In the genomic region with DNA sequence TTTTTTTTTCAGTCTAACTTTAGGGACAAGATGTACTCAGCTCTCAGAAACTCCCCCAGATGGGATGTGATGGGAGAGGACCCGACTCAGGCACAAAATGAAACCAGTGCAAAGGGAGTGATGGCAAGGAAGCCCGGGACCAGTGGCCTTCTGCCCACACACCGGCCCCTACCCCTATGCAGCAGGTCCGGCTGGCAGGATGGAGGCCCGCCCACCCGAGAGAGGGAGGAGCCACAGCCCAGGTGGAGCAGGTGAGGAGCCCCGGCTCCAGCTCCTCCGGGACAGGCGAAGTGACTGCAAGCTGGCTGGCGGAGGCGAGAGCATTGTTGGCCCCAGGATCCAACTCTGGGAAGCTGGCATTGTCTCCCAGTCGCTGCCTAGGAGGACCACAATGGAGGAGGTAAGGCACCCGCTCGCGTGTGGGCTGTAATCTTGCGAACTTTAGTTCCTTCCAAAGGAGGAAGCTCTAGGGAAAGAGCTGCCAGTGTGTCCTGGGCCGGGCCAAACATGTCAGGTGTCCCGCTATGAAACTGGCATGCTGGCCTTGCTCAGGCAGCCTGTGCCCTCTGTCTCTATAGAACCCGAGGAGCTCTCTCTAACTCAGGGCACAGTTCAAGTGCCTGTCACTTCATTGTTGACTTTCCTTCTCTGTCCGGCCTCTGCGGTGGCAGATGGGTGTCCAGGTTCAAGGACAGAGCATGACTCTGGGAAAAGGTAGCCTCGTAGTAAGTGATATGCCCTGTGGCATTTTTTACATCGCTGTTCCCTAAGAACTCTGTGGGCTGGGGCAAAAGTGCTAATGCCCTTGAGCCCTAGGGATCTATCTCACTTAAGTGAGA, we compare ENCODE assay signal across 8 mouse cellular contexts. TPM values are rescaled to one million over a fixed set of nuclear protein-coding genes. Genes with fewer than 3 reads are reported as not detected.
DNase-seq lines count a peak whose midpoint lies in the region; ATAC-seq and TF ChIP-seq lines count a peak whose summit lies in the region.

A gene (plus strand): TSS at position 166 of the 839 bp plus-strand sequence.

- no peaks in the 10 kb centered on the region for H3K27me3 ChIP-seq in cerebellum, adult 2 months (ENCODE audit: control insufficient read depth, insufficient read depth, low read length)
- peaks cover 22% of the 10 kb centered on the region for H3K27me3 ChIP-seq in E14TG2a.4 (ENCODE audit: insufficient read depth, low read length)
- peaks cover 7% of the 10 kb centered on the region; the same call in 1 of the 2 replicates for H3K27me3 ChIP-seq in hindbrain, embryonic 14.5 days (ENCODE audit: control insufficient read depth, insufficient read depth, low read length)
- H3K27me3 ChIP-seq in liver, embryonic 14.5 days (ENCODE audit: control insufficient read depth, insufficient read depth, low read length), result no peaks in the 10 kb centered on the region
- peaks cover 8% of the 10 kb centered on the region for H3K27me3 ChIP-seq in stomach, embryonic 16.5 days (ENCODE audit: control insufficient read depth, insufficient read depth, low read length)

- H3K9ac ChIP-seq in hindbrain, embryonic 14.5 days, result no peak within 1 kb of the TSS
- H3K9ac ChIP-seq in liver, embryonic 14.5 days (replicated peaks), result no peak within 1 kb of the TSS
- H3K9ac ChIP-seq in stomach, embryonic 16.5 days (ENCODE audit: low read length), result peak within 1 kb of the TSS; percentile 39; the same call in 1 of the 2 replicates

- peak; percentile 34 to 42 for DNase-seq in cerebellum, adult 2 months
- DNase-seq in cerebellum, postnatal 14 days, result no peak
- no peak for DNase-seq in hindbrain, embryonic 14.5 days (ENCODE audit: low spot score)
- no peak for DNase-seq in liver, embryonic 14.5 days (ENCODE audit: low read depth in 3 of 3, low spot score in 3 of 3)
- DNase-seq in gastrocnemius, postnatal 10 days, result no peak
- DNase-seq in c-Kit-positive CD71-positive TER-119-positive erythroid progenitor cells, embryonic 14.5 days (ENCODE audit: low spot score), result no peak

- no peak for TF ChIP-seq EP300 in liver, embryonic 14.5 days (IDR thresholded peaks at IDR 0.05; ENCODE audit: low read depth)

- no peaks in the 10 kb centered on the region for H3K36me3 ChIP-seq in E14TG2a.4 (ENCODE audit: insufficient read depth, low read length)
- H3K36me3 ChIP-seq in hindbrain, embryonic 14.5 days (replicated peaks; ENCODE audit: control insufficient read depth, insufficient read depth), result no peaks in the 10 kb centered on the region
- H3K36me3 ChIP-seq in liver, embryonic 14.5 days (replicated peaks; ENCODE audit: control insufficient read depth, insufficient read depth, low read depth), result no peaks in the 10 kb centered on the region
- H3K36me3 ChIP-seq in stomach, embryonic 16.5 days (ENCODE audit: control insufficient read depth, insufficient read depth, low read length), result no peaks in the 10 kb centered on the region

- H3K4me1 ChIP-seq in cerebellum, adult 2 months (ENCODE audit: control insufficient read depth, insufficient read depth, low read length), result no peaks in the 10 kb centered on the region
- H3K4me1 ChIP-seq in E14TG2a.4 (replicated peaks; ENCODE audit: low read depth, low read length), result peaks cover 13% of the 10 kb centered on the region
- no peaks in the 10 kb centered on the region for H3K4me1 ChIP-seq in hindbrain, embryonic 14.5 days (replicated peaks; ENCODE audit: control insufficient read depth, insufficient read depth, low read length)
- no peaks in the 10 kb centered on the region for H3K4me1 ChIP-seq in liver, embryonic 14.5 days (replicated peaks; ENCODE audit: control insufficient read depth in 2 of 2, insufficient read depth in 2 of 2, low read length in 1 of 2)
- H3K4me1 ChIP-seq in stomach, embryonic 16.5 days (ENCODE audit: control insufficient read depth, insufficient read depth, low read length), result no peaks in the 10 kb centered on the region; the same call in 1 of the 2 replicates

- no peak for TF ChIP-seq POLR2A in cerebellum, adult 2 months (IDR thresholded peaks at IDR 0.05; ENCODE audit: borderline replicate concordance, insufficient read depth, low read length)

- H3K9me3 ChIP-seq in E14TG2a.4 (ENCODE audit: low read length), result no peaks in the 10 kb centered on the region
- H3K9me3 ChIP-seq in hindbrain, embryonic 14.5 days (ENCODE audit: control insufficient read depth, low read length), result no peaks in the 10 kb centered on the region
- H3K9me3 ChIP-seq in liver, embryonic 14.5 days (ENCODE audit: control insufficient read depth, low read length), result no peaks in the 10 kb centered on the region
- H3K9me3 ChIP-seq in stomach, embryonic 16.5 days (replicated peaks; ENCODE audit: control insufficient read depth, low read length), result no peaks in the 10 kb centered on the region

- TF ChIP-seq CTCF in cerebellum, adult 2 months (IDR thresholded peaks at IDR 0.05; ENCODE audit: borderline replicate concordance, insufficient read depth, low read depth, low read length), result no peak
- TF ChIP-seq CTCF in E14TG2a.4 (conservative IDR thresholded peaks at IDR 0.05; ENCODE audit: low read length), result no peak
- no peak for TF ChIP-seq CTCF in liver, embryonic 14.5 days (IDR thresholded peaks at IDR 0.05; ENCODE audit: low read depth)

- H3K4me3 ChIP-seq in cerebellum, adult 2 months (replicated peaks; ENCODE audit: insufficient read depth, low read depth, low read length), result peak within 1 kb of the TSS; percentile 14
- peak within 1 kb of the TSS; percentile 69 for H3K4me3 ChIP-seq in E14TG2a.4 (replicated peaks; ENCODE audit: low read length)
- H3K4me3 ChIP-seq in hindbrain, embryonic 14.5 days (replicated peaks; ENCODE audit: low read length), result no peak within 1 kb of the TSS
- H3K4me3 ChIP-seq in liver, embryonic 14.5 days (ENCODE audit: insufficient read depth in 1 of 2, low read depth in 2 of 2, low read length in 2 of 2), result no peak within 1 kb of the TSS
- peak within 1 kb of the TSS; percentile 33 for H3K4me3 ChIP-seq in stomach, embryonic 16.5 days (replicated peaks; ENCODE audit: low read length)

- no peak within 1 kb of the TSS for H3K27ac ChIP-seq in cerebellum, adult 2 months (ENCODE audit: insufficient read depth, low read length)
- H3K27ac ChIP-seq in hindbrain, embryonic 14.5 days, result no peak within 1 kb of the TSS
- H3K27ac ChIP-seq in liver, embryonic 14.5 days, result no peak within 1 kb of the TSS
- no peak within 1 kb of the TSS for H3K27ac ChIP-seq in stomach, embryonic 16.5 days (ENCODE audit: low read length)

- peak within 1 kb of the TSS; percentile 38; the same call in 1 of the 2 replicates for H3K4me2 ChIP-seq in hindbrain, embryonic 14.5 days (replicated peaks)
- peak within 1 kb of the TSS; percentile 5 for H3K4me2 ChIP-seq in liver, embryonic 14.5 days (ENCODE audit: low read depth)
- peak within 1 kb of the TSS; percentile 50 for H3K4me2 ChIP-seq in stomach, embryonic 16.5 days (ENCODE audit: low read depth, low read length)

- WGBS in cerebellum, adult 2 months, result 19% methylated on average over 23 of the region's 23 CpGs
- 26% methylated on average over 23 of the region's 23 CpGs for WGBS in hindbrain, embryonic 14.5 days
- 16% methylated on average over 23 of the region's 23 CpGs for WGBS in liver, embryonic 14.5 days (ENCODE audit: insufficient replicate concordance)
- 18% methylated on average over 23 of the region's 23 CpGs for WGBS in stomach, embryonic 16.5 days

- ATAC-seq in hindbrain, embryonic 14.5 days (ENCODE audit: low FRiP score), result no peak
- no peak for ATAC-seq in liver, embryonic 14.5 days (ENCODE audit: insufficient read depth)
- peak; percentile 40; the same call in 1 of the 2 replicates for ATAC-seq in stomach, embryonic 16.5 days (ENCODE audit: insufficient read depth, low FRiP score)

RNA-seq across cellular contexts. Expression of the gene that starts here (rescaled TPM):
- polyA plus RNA-seq in cerebellum, adult 2 months (2012; rRNA removed), result 0.10 and 0.16 TPM in 2 replicates
- polyA plus RNA-seq in hindbrain, embryonic 14.5 days (2014; fragmentation: Nextera tagmentation; extraction: Ambion mirVana), result 0.13 and 0.29 TPM in 2 replicates
- polyA plus RNA-seq in liver, embryonic 14.5 days (2012; rRNA removed), result 0.09 and 0.10 TPM in 2 replicates
- polyA plus RNA-seq in liver, embryonic 14.5 days (2014; fragmentation: Nextera tagmentation; extraction: Ambion mirVana), result 0.06 and 0.09 TPM in 2 replicates
- polyA plus RNA-seq in stomach, embryonic 16.5 days (2015; fragmentation: Nextera tagmentation; extraction: Ambion mirVana), result 0.09 TPM in 1 of 2 replicates, not detected in the other
- under 1 TPM in 1 of 2 experiments, not detected in 1; 0.12 TPM for total RNA-seq in gastrocnemius, postnatal 10 days (2021)

Comparison
In these comparisons a context has a peak if more than half of its experiments do, and no peak if none do; other contexts are left out.
1. Peak in DNase-seq and H3K4me3 ChIP-seq in cerebellum, adult 2 months; RNA of the gene not detected or under 1 TPM.
2. Peak in ATAC-seq, H3K4me3 ChIP-seq, H3K9ac ChIP-seq and H3K4me2 ChIP-seq in stomach, embryonic 16.5 days; RNA of the gene not detected or under 1 TPM.